In genomic region chr4:62889708-62890107, GRCm38 (mm10) we compare ENCODE assay signal across 7 mouse cellular contexts.
DNase-seq lines count a peak whose midpoint lies in the region; ATAC-seq lines count a peak whose summit lies in the region.

No protein-coding gene starts in this region.

- DNase-seq in layer of hippocampus, adult 11-12 months (ENCODE audit: low spot score): peak; percentile 15
- DNase-seq in layer of hippocampus, adult 9-11 months: no peak
- DNase-seq in NIH3T3 (ENCODE audit: low read depth): peak; percentile 73
- DNase-seq in cerebellum, postnatal 14 days: peak; percentile 59 to 60
- DNase-seq in hindlimb bud, embryonic 11.5 days (ENCODE audit: extremely low spot score, low read depth, low spot score): peak; percentile 18
- peak; percentile 33 for DNase-seq in testis, postnatal 14 days (ENCODE audit: low spot score)

- ATAC-seq in megakaryocyte, adult 5-6 weeks (ENCODE audit: poor library complexity, severe bottlenecking): peak; percentile 56
